10 mouse cellular contexts compared by ENCODE assay signal in genomic region chr5:63938575-63938974, GRCm38 (mm10). TPM values are rescaled to one million over a fixed set of nuclear protein-coding genes. Genes with fewer than 3 reads are reported as not detected.
DNase-seq lines count a peak whose midpoint lies in the region; ATAC-seq and TF ChIP-seq lines count a peak whose summit lies in the region.
"Had no signal": no experiment of that assay in that cellular context is flagged by ENCODE, and none has a peak within 500 bp of the region (broad histone marks: within the 10 kb centered on the region; RNA-seq: fewer than 3 reads in every experiment).

No protein-coding gene starts in this region.

- H3K27ac ChIP-seq in intestine, embryonic 16.5 days (ENCODE audit: low read length) = no peak overlapping the region
- H3K27ac ChIP-seq in intestine, embryonic 15.5 days = no peak overlapping the region
- no peak overlapping the region for H3K27ac ChIP-seq in layer of hippocampus, adult 2 months
- H3K27ac ChIP-seq: forebrain, embryonic 15.5 days had no signal

- ATAC-seq in intestine, embryonic 16.5 days = peak; percentile 43
- no peak for ATAC-seq in intestine, embryonic 15.5 days
- peak; percentile 95 for ATAC-seq in G1E (ENCODE audit: extremely low read depth, insufficient number of reproducible peaks, low FRiP score, poor library complexity, severe bottlenecking)
- peak; percentile 92 to 94 for ATAC-seq in hematopoietic stem cell, adult 5-6 weeks (replicated peaks in 1 of 2; ENCODE audit: insufficient read depth in 1 of 2, low FRiP score in 2 of 2, low TSS enrichment in 1 of 2, low read depth in 1 of 2, poor library complexity in 2 of 2, severe bottlenecking in 2 of 2)
- ATAC-seq: forebrain, embryonic 15.5 days had no signal

- no peak overlapping the region for H3K4me3 ChIP-seq in intestine, embryonic 16.5 days (ENCODE audit: low read length)
- H3K4me3 ChIP-seq in intestine, embryonic 15.5 days (replicated peaks) = no peak overlapping the region
- H3K4me3 ChIP-seq in G1E (ENCODE audit: low read depth, low read length) = no peak overlapping the region
- no peak overlapping the region for H3K4me3 ChIP-seq in layer of hippocampus, adult 2 months
- H3K4me3 ChIP-seq: forebrain, embryonic 15.5 days had no signal

- H3K36me3 ChIP-seq in intestine, embryonic 16.5 days (ENCODE audit: control insufficient read depth, insufficient read depth, low read length) = peaks cover 3% of the 10 kb centered on the region; the same call in 1 of the 2 replicates
- no peaks in the 10 kb centered on the region for H3K36me3 ChIP-seq in intestine, embryonic 15.5 days
- peaks cover 36% of the 10 kb centered on the region for H3K36me3 ChIP-seq in G1E (replicated peaks)

- peak; percentile 28 for DNase-seq in G1E (ENCODE audit: low spot score)
- DNase-seq in monocyte, adult 2 months (ENCODE audit: low read depth in 1 of 2, low spot score in 2 of 2) = peak; percentile 69 to 75
- no peak for DNase-seq in kidney, postnatal 25 days
- DNase-seq in right cerebral cortex, adult 18-20 months = no peak
- no peak for DNase-seq in layer of hippocampus, adult 2 months (ENCODE audit: low spot score in 2 of 2)
- DNase-seq: cerebellum, postnatal 14 days had no signal

- no peak overlapping the region for H3K4me2 ChIP-seq in intestine, embryonic 16.5 days (ENCODE audit: low read depth, low read length)
- no peak overlapping the region for H3K4me2 ChIP-seq in intestine, embryonic 15.5 days (replicated peaks)
- H3K4me2 ChIP-seq: forebrain, embryonic 15.5 days had no signal

- TF ChIP-seq CTCF in G1E (IDR thresholded peaks at IDR 0.05; ENCODE audit: low read depth, low read length) = no peak
- TF ChIP-seq CTCF in layer of hippocampus, adult 2 months (conservative IDR thresholded peaks at IDR 0.05) = no peak

- peaks cover 11% of the 10 kb centered on the region for H3K4me1 ChIP-seq in intestine, embryonic 16.5 days (ENCODE audit: control insufficient read depth, insufficient read depth, low read length)
- peaks cover 9% of the 10 kb centered on the region; the same call in 1 of the 2 replicates for H3K4me1 ChIP-seq in intestine, embryonic 15.5 days (replicated peaks)
- H3K4me1 ChIP-seq in G1E (ENCODE audit: insufficient read depth, low read depth, low read length) = peaks cover 30% of the 10 kb centered on the region
- H3K4me1 ChIP-seq: forebrain, embryonic 15.5 days had no signal

- no peaks in the 10 kb centered on the region for H3K27me3 ChIP-seq in intestine, embryonic 16.5 days (replicated peaks; ENCODE audit: control insufficient read depth, insufficient read depth, low read length)
- no peaks in the 10 kb centered on the region for H3K27me3 ChIP-seq in intestine, embryonic 15.5 days (replicated peaks)
- no peaks in the 10 kb centered on the region for H3K27me3 ChIP-seq in G1E (ENCODE audit: insufficient read depth, low read length)
- H3K27me3 ChIP-seq: forebrain, embryonic 15.5 days had no signal

- H3K9ac ChIP-seq in intestine, embryonic 16.5 days (ENCODE audit: low read depth, low read length) = no peak overlapping the region
- H3K9ac ChIP-seq in intestine, embryonic 15.5 days = no peak overlapping the region
- H3K9ac ChIP-seq: forebrain, embryonic 15.5 days had no signal

- 61% methylated on average over 4 of the region's 4 CpGs for WGBS in intestine, embryonic 16.5 days
- 55% methylated on average over 4 of the region's 4 CpGs for WGBS in intestine, embryonic 15.5 days

- no peaks in the 10 kb centered on the region for H3K9me3 ChIP-seq in intestine, embryonic 16.5 days (ENCODE audit: control insufficient read depth, low read length)
- no peaks in the 10 kb centered on the region for H3K9me3 ChIP-seq in intestine, embryonic 15.5 days
- no peaks in the 10 kb centered on the region for H3K9me3 ChIP-seq in G1E (replicated peaks)
- H3K9me3 ChIP-seq: forebrain, embryonic 15.5 days had no signal

RNA-seq across cellular contexts. Expression of gene Rell1, which starts 30.1 kb away (rescaled TPM):
- polyA plus RNA-seq in intestine, embryonic 16.5 days (2015; fragmentation: Nextera tagmentation; extraction: Ambion mirVana) = 14.7 and 16.4 TPM in 2 replicates
- polyA plus RNA-seq in intestine, embryonic 15.5 days (2015; fragmentation: Nextera tagmentation; extraction: Ambion mirVana) = 16.6 and 19.0 TPM in 2 replicates
- total RNA-seq in G1E (2014; fragmentation: Nextera tagmentation) = 9.8 and 11.9 TPM in 2 replicates
- total RNA-seq in G1E (2017) = 13.0 and 13.5 TPM in 2 replicates
- 10.1 and 12.1 TPM in 2 replicates for polyA plus RNA-seq in G1E (2012)
- 16.1 and 18.0 TPM in 2 replicates for total RNA-seq in hematopoietic stem cell, adult 5-6 weeks (2017)
- total RNA-seq in layer of hippocampus, adult 2 months (2021) = 10 to 100 TPM in 1 of 2 experiments, 1 to 10 TPM in 1; 9.0 to 13.5 TPM

Comparison
In these comparisons a context has a peak if more than half of its experiments do, and no peak if none do; other contexts are left out.
1. DNase-seq: peak in G1E (single experiment) and monocyte, adult 2 months (2 of 2); none in kidney, postnatal 25 days (0 of 2), right cerebral cortex, adult 18-20 months (single experiment) and layer of hippocampus, adult 2 months (0 of 2).